ENCODE assay signal across 1 mouse cellular context in genomic region chr11:101415306-101415705, GRCm38 (mm10).
A peak's percentile ranks its signal among the peaks of the same experiment; 100 is the strongest.
TF ChIP-seq lines count a peak whose summit lies in the region.

No protein-coding gene starts in this region.

TF ChIP-seq in MEL, 35 proteins besides CTCF, POLR2A, EP300 and RAD21:
- TF ChIP-seq USF2 (IDR thresholded peaks at IDR 0.05; ENCODE audit: borderline replicate concordance in 1 of 2, insufficient read depth in 1 of 2, low read depth in 1 of 2, low read length in 2 of 2) (no peak), TBP (IDR thresholded peaks at IDR 0.05; ENCODE audit: low read depth, low read length) (peak; percentile 60), BHLHE40 (IDR thresholded peaks at IDR 0.05; ENCODE audit: borderline replicate concordance, low read depth, low read length) (no peak), MYC (IDR thresholded peaks at IDR 0.05; ENCODE audit: low read depth, low read length) (0 out of 2 replicates have a peak, but pooled peaks have one; percentile 38), SMC3 (IDR thresholded peaks at IDR 0.05; ENCODE audit: low read depth, low read length) (peak; percentile 23; the same call in 1 of the 2 replicates), TAL1 (IDR thresholded peaks at IDR 0.05; ENCODE audit: low read length) (no peak)
TF ChIP-seq in MEL: peak in this region for 3.
